Mouse (Mus musculus) C2C12 (cell line): Measurements from ENCODE around the gene Erich6. TPM values are rescaled to one million over a fixed set of nuclear protein-coding genes. Genes with fewer than 3 reads are reported as not detected.

ENCODE experiments used
- H3K27me3 ChIP-seq: one replicate; pipeline ENCODE4 v1.6.1; 2011; ENCODE audit not compliant: control insufficient read depth, insufficient read depth, insufficient read length
- H3K36me3 ChIP-seq: one replicate; pipeline ENCODE4 v1.6.1; 2011; ENCODE audit not compliant: control insufficient read depth, insufficient read depth
- H3K4me3 ChIP-seq: one replicate; pipeline ENCODE4 v1.5.1; 2011; ENCODE audit warnings: mild to moderate bottlenecking, control low read depth; ENCODE audit not compliant: poor library complexity, insufficient read depth, severe bottlenecking
- H3K79me2 ChIP-seq: one replicate; pipeline ENCODE4 v1.6.1; 2011; ENCODE audit not compliant: control insufficient read depth, insufficient read depth
- H3K79me3 ChIP-seq: one replicate; pipeline ENCODE4 v1.6.1; 2011; ENCODE audit warnings: low read depth, control low read depth
- H3ac ChIP-seq: one replicate; pipeline ENCODE3; 2011; ENCODE audit warnings: low read depth; ENCODE audit not compliant: control insufficient read depth, insufficient read length
- CEBPB ChIP-seq: IDR thresholded peaks from one replicate; pipeline ENCODE4 v1.6.1; 2011; ENCODE audit warnings: low read depth, mild to moderate bottlenecking, control low read depth, moderate library complexity
- CTCF ChIP-seq: IDR thresholded peaks from one replicate; pipeline ENCODE4 v1.5.1; 2011; ENCODE audit not compliant: control insufficient read depth, insufficient read depth, insufficient read length
- FOSL1 ChIP-seq: IDR thresholded peaks from one replicate; pipeline ENCODE4 v1.8.0; 2011; ENCODE audit warnings: mild to moderate bottlenecking, low read length; ENCODE audit not compliant: poor library complexity, insufficient read depth, severe bottlenecking
- MAX ChIP-seq: IDR thresholded peaks from one replicate; pipeline ENCODE4 v1.6.1; 2011; ENCODE audit warnings: mild to moderate bottlenecking, control low read depth
- MYOD1 ChIP-seq: IDR thresholded peaks from one replicate; pipeline ENCODE4 v1.6.1; 2011; ENCODE audit warnings: low read depth; ENCODE audit not compliant: control insufficient read depth, insufficient read length
- MYOG ChIP-seq: IDR thresholded peaks from one replicate; pipeline ENCODE4 v1.6.1; 2011; ENCODE audit not compliant: control insufficient read depth, insufficient read length; ENCODE audit errors: extremely low read depth
- USF1 ChIP-seq: IDR thresholded peaks from one replicate; pipeline ENCODE4 v1.6.1; 2011; ENCODE audit warnings: low read depth, mild to moderate bottlenecking, control low read depth, moderate library complexity
- polyA plus RNA-seq: library from polyadenylated mRNA; unstranded; fragments of >200 nt; fragmentation: generic; extraction: Trizol; gene quantifications from one replicate; pipeline ENCODE4 v1.2.1, GENCODE M21; 2012; ENCODE audit warnings: missing spikeins

Erich6 gene
- polyA plus RNA-seq, 1 experiment: 0.06 TPM

- peaks cover 21% of the 10 kb centered on the region for H3K79me2 ChIP-seq
- H3K36me3 ChIP-seq: peaks cover 27% of the 10 kb centered on the region
- H3K79me3 ChIP-seq: peaks cover 16% of the 10 kb centered on the region
- H3ac ChIP-seq: no peak overlapping the region
- TF ChIP-seq FOSL1 (no peak), MAX (no peak), CTCF (no peak), USF1 (no peak), CEBPB (no peak)
- H3K4me3 ChIP-seq: no peak overlapping the region
- H3K27me3 ChIP-seq: no peaks in the 10 kb centered on the region
Measured at GRCm38 (mm10) chr3:58673295-58673694, 36.3 kb upstream of the Erich6 start.

DNA sequence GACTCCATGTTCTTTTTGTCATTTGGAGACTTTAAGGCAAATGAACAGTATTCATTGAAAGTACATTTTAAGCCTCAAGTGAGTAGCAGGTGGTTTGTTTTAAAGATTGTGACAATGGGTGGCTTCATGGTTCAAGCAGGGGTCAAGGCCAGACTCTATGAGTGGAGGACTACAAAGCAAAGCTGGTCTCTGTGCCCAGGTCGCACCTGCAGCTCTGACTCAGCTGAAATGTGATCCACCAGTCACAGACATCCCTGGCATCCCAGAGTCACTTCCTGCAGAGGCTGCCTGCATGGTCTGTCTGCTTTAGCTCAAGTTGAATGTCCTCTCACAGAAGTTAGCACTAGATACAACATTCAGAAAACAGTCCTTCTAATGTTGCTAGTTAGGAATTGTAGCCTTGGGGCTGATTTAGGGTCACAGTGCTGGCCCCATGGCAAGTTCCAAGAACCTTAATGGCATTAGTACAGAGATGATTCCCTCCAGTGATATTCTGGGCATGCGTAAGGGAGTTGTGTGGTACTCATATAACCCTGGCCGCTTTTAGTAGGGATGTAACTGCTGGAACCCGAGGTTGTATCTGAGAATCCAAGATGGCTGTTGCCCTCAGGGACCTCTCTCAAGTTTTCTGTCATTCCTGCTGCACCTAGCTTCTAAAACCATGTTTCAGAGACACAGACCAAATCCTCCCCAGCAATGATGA, 35.6 kb upstream of the Erich6 start:
- Histone ChIP-seq H3K79me2 (peaks cover 14% of the 10 kb centered on the region), H3K79me3 (peaks cover 10% of the 10 kb centered on the region), H3K27me3 (no peaks in the 10 kb centered on the region)

DNA sequence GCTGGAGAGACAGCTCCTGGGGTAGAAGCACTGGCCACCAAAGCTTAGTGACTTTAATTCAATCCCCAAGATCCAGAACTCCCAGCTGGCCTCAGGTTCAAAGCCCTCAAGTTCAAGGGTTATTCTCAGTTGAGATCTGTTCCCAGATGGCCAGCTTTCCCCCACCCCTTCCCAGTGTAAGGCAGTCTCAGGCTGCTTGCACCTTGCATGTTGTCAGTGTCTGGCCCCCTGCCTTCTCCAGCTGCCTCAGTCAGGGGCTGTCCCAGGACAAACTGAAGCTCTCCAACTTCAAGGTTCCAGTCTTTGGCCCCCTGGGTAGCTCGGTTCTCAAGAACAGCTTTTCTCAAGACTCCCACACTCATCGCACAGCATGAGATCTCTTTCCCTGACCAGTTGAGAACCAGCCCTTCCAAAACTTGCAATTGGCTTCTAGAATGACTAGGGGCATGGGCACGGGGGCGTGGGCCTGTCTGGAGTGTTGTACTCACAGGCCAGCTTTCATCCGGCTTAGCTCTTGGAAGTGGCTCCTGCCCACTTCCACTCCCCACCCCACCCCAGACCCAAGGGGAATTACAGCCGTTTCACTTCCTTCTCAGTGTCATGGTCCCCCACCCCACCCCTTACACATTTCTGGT, 34.7 kb upstream of the Erich6 start:
- no peak for TF ChIP-seq MYOG
- no peak for TF ChIP-seq CTCF
- TF ChIP-seq FOSL1: no peak
- TF ChIP-seq USF1: no peak
- no peak for TF ChIP-seq CEBPB
- no peak for TF ChIP-seq MYOD1
- TF ChIP-seq MAX: no peak
- H3K79me3 ChIP-seq: peaks cover 2% of the 10 kb centered on the region
- H3K27me3 ChIP-seq: no peaks in the 10 kb centered on the region
- H3K36me3 ChIP-seq: peaks cover 24% of the 10 kb centered on the region
- H3K79me2 ChIP-seq: peaks cover 5% of the 10 kb centered on the region
- no peak overlapping the region for H3ac ChIP-seq
- H3K4me3 ChIP-seq: no peak overlapping the region

More for the DNA sequence above, 35.6 kb upstream of the Erich6 start:
- Histone ChIP-seq H3ac (no peak overlapping the region), H3K36me3 (peaks cover 27% of the 10 kb centered on the region), H3K4me3 (no peak overlapping the region)
- TF ChIP-seq MYOG (no peak), FOSL1 (no peak), USF1 (no peak), MAX (no peak), CTCF (no peak), MYOD1 (no peak), CEBPB (no peak)

DNA sequence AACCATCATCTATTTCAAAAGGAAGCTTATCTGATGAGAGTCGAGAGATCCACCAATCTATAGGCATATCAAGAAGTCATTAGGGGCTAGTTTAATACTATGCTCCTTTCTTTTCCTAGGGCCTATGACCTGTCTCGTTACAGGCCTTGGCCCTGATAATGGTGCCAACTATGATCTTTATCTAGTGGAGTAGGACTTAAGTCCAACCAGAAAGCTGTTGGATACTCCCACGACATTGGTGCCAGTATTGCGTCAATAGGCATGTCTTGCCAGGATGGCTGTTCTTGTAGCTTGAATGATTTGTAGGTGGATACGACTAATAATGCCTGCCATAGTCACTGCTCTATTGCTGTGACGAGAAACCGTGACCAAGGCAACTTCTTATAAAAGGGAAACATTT, 27.0 kb upstream of the Erich6 start:
- Histone ChIP-seq H3K36me3 (no peaks in the 10 kb centered on the region), H3K79me2 (no peaks in the 10 kb centered on the region), H3K4me3 (no peak overlapping the region), H3ac (no peak overlapping the region), H3K27me3 (no peaks in the 10 kb centered on the region), H3K79me3 (no peaks in the 10 kb centered on the region)
- TF ChIP-seq CEBPB: no peak
- no peak for TF ChIP-seq MAX
- TF ChIP-seq MYOG: no peak
- TF ChIP-seq CTCF: no peak
- TF ChIP-seq USF1: no peak
- no peak for TF ChIP-seq MYOD1
- TF ChIP-seq FOSL1: no peak

DNA sequence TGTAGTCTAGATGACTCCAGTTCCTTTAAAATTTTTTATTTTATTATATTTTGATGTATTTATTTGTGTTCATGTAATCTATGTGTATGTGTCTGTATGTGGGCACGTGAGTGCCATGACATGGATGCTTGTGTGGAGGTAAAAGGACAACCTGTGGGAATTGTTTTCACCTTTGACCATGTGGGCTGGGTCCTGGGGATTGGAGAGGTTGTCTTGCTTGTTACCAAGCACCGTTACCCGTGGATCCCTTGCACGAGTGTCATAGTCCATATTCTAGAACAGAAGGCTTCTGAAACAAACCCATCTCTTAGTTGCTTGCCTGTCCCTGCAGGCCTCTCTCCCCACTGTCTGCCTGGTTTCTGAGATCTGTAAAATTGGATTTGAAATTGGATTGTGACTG, 23.6 kb upstream of the Erich6 start:
- TF ChIP-seq FOSL1 (no peak), CTCF (no peak), USF1 (no peak), MAX (no peak), CEBPB (no peak), MYOD1 (no peak), MYOG (no peak)

GRCm38 (mm10) chr3:58657356-58657755, 20.3 kb upstream of the Erich6 start:
- no peaks in the 10 kb centered on the region for H3K79me3 ChIP-seq
- H3K27me3 ChIP-seq: no peaks in the 10 kb centered on the region
- no peaks in the 10 kb centered on the region for H3K36me3 ChIP-seq
- TF ChIP-seq CTCF (no peak), MAX (no peak), MYOD1 (no peak), USF1 (no peak), FOSL1 (no peak), MYOG (no peak), CEBPB (no peak)
- H3K79me2 ChIP-seq: no peaks in the 10 kb centered on the region
- no peak overlapping the region for H3K4me3 ChIP-seq
- no peak overlapping the region for H3ac ChIP-seq

More for the DNA sequence above, 23.6 kb upstream of the Erich6 start:
- H3K27me3 ChIP-seq: no peaks in the 10 kb centered on the region
- H3K79me3 ChIP-seq: no peaks in the 10 kb centered on the region
- H3K36me3 ChIP-seq: no peaks in the 10 kb centered on the region
- H3K4me3 ChIP-seq: no peak overlapping the region
- no peaks in the 10 kb centered on the region for H3K79me2 ChIP-seq
- H3ac ChIP-seq: no peak overlapping the region
